Mouse (Mus musculus) inflammation-experienced regulatory T-cells, adult 6 months (primary cell): ENCODE results near the gene Ccr4. TPM values are rescaled to one million over a fixed set of nuclear protein-coding genes. Genes with fewer than 3 reads are reported as not detected.
A peak's percentile ranks its signal among the peaks of the same experiment; 100 is the strongest.

ENCODE experiments used
- ATAC-seq: one replicate; pipeline ENCODE4 v1.8.0; 2017
- polyA plus RNA-seq, 3 experiments: library from polyadenylated mRNA; unstranded; fragments of 100-300 nt; shearing (Covaris generic); gene quantifications; one replicate each; pipeline ENCODE4 v1.2.1; 2017

Gene Ccr4
- polyA plus RNA-seq, 3 experiments from 2014 or later, result 16.1 to 24.9 (median 17.5) TPM

- ATAC-seq, result no peak
Measured at GRCm38 (mm10) chr9:114468217-114468616, 36.5 kb downstream of the Ccr4 start.

GRCm38 (mm10) chr9:114466871-114467270 is 37.8 kb downstream of the Ccr4 start:
- ATAC-seq, result no peak

- no peak for ATAC-seq
Measured at GRCm38 (mm10) chr9:114465442-114465841, 39.3 kb downstream of the Ccr4 start.

GRCm38 (mm10) chr9:114462569-114462968 is 42.1 kb downstream of the Ccr4 start:
- ATAC-seq, result peak; percentile 79

- no peak for ATAC-seq
Measured at GRCm38 (mm10) chr9:114458436-114458835, 46.3 kb downstream of the Ccr4 start.

GRCm38 (mm10) chr9:114455420-114455819 is 49.3 kb downstream of the Ccr4 start:
- ATAC-seq, result peak; percentile 7

- ATAC-seq, result peak; percentile 22
Measured at GRCm38 (mm10) chr9:114452418-114452817, 52.3 kb downstream of the Ccr4 start.

- peak; percentile 87 for ATAC-seq
Measured at GRCm38 (mm10) chr9:114451615-114452014, 53.1 kb downstream of the Ccr4 start.

- no peak for ATAC-seq
Measured at GRCm38 (mm10) chr9:114449120-114449754, 55.5 kb downstream of the Ccr4 start.

GRCm38 (mm10) chr9:114448700-114449099 is 56.0 kb downstream of the Ccr4 start:
- ATAC-seq, result no peak

- no peak for ATAC-seq
Measured at GRCm38 (mm10) chr9:114446887-114447286, 57.8 kb downstream of the Ccr4 start.

GRCm38 (mm10) chr9:114443351-114443750 is 61.4 kb downstream of the Ccr4 start:
- peak; percentile 81 for ATAC-seq

GRCm38 (mm10) chr9:114442893-114443292 is 61.8 kb downstream of the Ccr4 start:
- no peak for ATAC-seq

- no peak for ATAC-seq
Measured at GRCm38 (mm10) chr9:114442225-114442624, 62.5 kb downstream of the Ccr4 start.

- ATAC-seq, result peak; percentile 87
Measured at GRCm38 (mm10) chr9:114440548-114440947, 64.2 kb downstream of the Ccr4 start.

Other genes starting within 250 kb of the Ccr4 start
- 1 to 10 TPM in 2 of 3 experiments, not detected in 1; 3.4 to 5.9 TPM for gene Bcl2a1c, start 174.8 kb downstream of the Ccr4 start, polyA plus RNA-seq
- gene Crtap, start 114.2 kb downstream of the Ccr4 start, polyA plus RNA-seq, result 1 to 10 TPM; 2.5 to 3.9 (median 3.1) TPM
- gene Glb1, start 103.8 kb downstream of the Ccr4 start, polyA plus RNA-seq, result 10 to 100 TPM; 30.2 to 38.0 (median 34.6) TPM
- 10 to 100 TPM in 2 of 3 experiments, 1 to 10 TPM in 1; 9.9 to 14.3 (median 12.1) TPM for gene Tmppe, start 103.8 kb downstream of the Ccr4 start, polyA plus RNA-seq
- gene C130032M10Rik, start 10.8 kb upstream of the Ccr4 start, polyA plus RNA-seq, result not detected
- gene Trim71, start 59.5 kb upstream of the Ccr4 start, polyA plus RNA-seq, result under 1 TPM in 1 of 3 experiments, not detected in 2; 0.04 TPM
- gene Cnot10, start 135.3 kb upstream of the Ccr4 start, polyA plus RNA-seq, result 10 to 100 TPM; 21.2 to 24.4 (median 23.6) TPM
- gene Dync1li1, start 183.9 kb upstream of the Ccr4 start, polyA plus RNA-seq, result 10 to 100 TPM; 46.3 to 55.0 (median 50.4) TPM
- 10 to 100 TPM; 62.5 to 80.3 (median 72.6) TPM for gene Cmtm6, start 226.2 kb upstream of the Ccr4 start, polyA plus RNA-seq